Mouse (Mus musculus) thymus, postnatal 25 days (tissue): Measurements from ENCODE around the gene Krtap6-2.

ENCODE experiments used
- DNase-seq: peaks from one replicate; pipeline ENCODE4 v3.0.0; 2022

The Krtap6-2 gene

GRCm38 (mm10) chr16:89420011-89420410 is at the start of gene Krtap6-2:
Gene Krtap6-2, minus strand, starts transcription at chr16:89420111.
- DNase-seq, result no peak

- DNase-seq, result no peak
These were observed 41.3 kb upstream of the Krtap6-2 start for GRCm38 (mm10) chr16:89461189-89461588.

- no peak for DNase-seq
These were observed 9.7 kb upstream of the Krtap6-2 start for GRCm38 (mm10) chr16:89429586-89429985.

GRCm38 (mm10) chr16:89425310-89425709 is 5.4 kb upstream of the Krtap6-2 start:
- no peak for DNase-seq

- no peak for DNase-seq
These were observed 3.6 kb downstream of the Krtap6-2 start for GRCm38 (mm10) chr16:89416311-89416710.

GRCm38 (mm10) chr16:89410345-89411068 is 9.4 kb downstream of the Krtap6-2 start:
- no peak for DNase-seq

- no peak for DNase-seq
These were observed 16.1 kb downstream of the Krtap6-2 start, which contains the start of gene Krtap21-1 for GRCm38 (mm10) chr16:89403768-89404167. Gene Krtap21-1, minus strand, starts transcription at chr16:89403868.

GRCm38 (mm10) chr16:89372734-89373461 is 47.0 kb downstream of the Krtap6-2 start:
- no peak for DNase-seq
